Mouse (Mus musculus) erythroblast, embryonic 14.5 days (primary cell): ENCODE measurements at regions not wholly inside any gene's neighbourhood (a gene's known extent, or its start where the extent isn't known, plus 50 kb on each side); places are given as distances from the start of the nearest gene placed in this dataset.

Experiments
- GATA1 ChIP-seq: IDR thresholded peaks from 2 replicates; pipeline ENCODE4 v1.6.1; 2012; ENCODE audit warnings: low read length, inconsistent platforms, mixed read lengths
- TAL1 ChIP-seq: IDR thresholded peaks from 3 replicates; pipeline ENCODE4 v1.6.1; 2012; ENCODE audit warnings: low read length, inconsistent platforms, mixed read lengths

GRCm38 (mm10) chrX:11493526-11494245, 166.1 kb downstream of the H2al1j start:
- TF ChIP-seq GATA1 (no peak), TAL1 (no peak)
